Mouse (Mus musculus) cerebellum, adult 2 months (tissue): ENCODE results near the gene Hoxa5. TPM values are rescaled to one million over a fixed set of nuclear protein-coding genes. Genes with fewer than 3 reads are reported as not detected.

Experiments
- DNase-seq, 2 experiments: peaks; one replicate each; pipeline ENCODE4 v3.0.0; 2021
- H3K27ac ChIP-seq: fragments of 200-500 bp; 2 replicates; pipeline ENCODE4 v1.5.1; 2012; ENCODE audit warnings: low read length, control low read depth, inconsistent platforms; ENCODE audit not compliant: insufficient read depth
- H3K27me3 ChIP-seq: fragments of 200-500 bp; 2 replicates; pipeline ENCODE4 v1.6.1; 2012; ENCODE audit warnings: inconsistent platforms, mild to moderate bottlenecking, low read length, moderate library complexity; ENCODE audit not compliant: control insufficient read depth, insufficient read depth
- H3K4me1 ChIP-seq: fragments of 200-500 bp; 2 replicates; pipeline ENCODE4 v1.6.1; 2011; ENCODE audit warnings: low read length; ENCODE audit not compliant: control insufficient read depth, insufficient read depth
- H3K4me3 ChIP-seq: fragments of 200-500 bp; replicated peaks from 2 replicates; pipeline ENCODE3; 2011; ENCODE audit warnings: mild to moderate bottlenecking, low read depth, low read length, control low read depth; ENCODE audit not compliant: insufficient read depth
- CTCF ChIP-seq: fragments of 200-500 bp; IDR thresholded peaks from 2 replicates; pipeline ENCODE4 v1.5.1; 2011; ENCODE audit warnings: low read depth, mild to moderate bottlenecking, control low read depth, low read length, moderate library complexity, borderline replicate concordance; ENCODE audit not compliant: insufficient read depth
- POLR2A ChIP-seq: fragments of 200-500 bp; IDR thresholded peaks from 2 replicates; pipeline ENCODE4 v1.6.1; 2011; ENCODE audit warnings: low read length, control low read depth, borderline replicate concordance; ENCODE audit not compliant: insufficient read depth
- WGBS: fragments of 180-500 bp; shearing (Covaris S2); methylation state at CpG from one replicate; pipeline ENCODE4 v1.1.7; 2018; 5-methylcytosine and 5-hydroxymethylcytosine counted together
- polyA plus RNA-seq: library from polyadenylated mRNA; depleted of rRNA; stranded (reverse); fragments of >200 nt; gene quantifications from 2 replicates; pipeline ENCODE4 v1.2.3, GENCODE M21; 2012

Gene Hoxa5
- polyA plus RNA-seq, 1 experiment: 4.6 TPM

- WGBS: 9% methylated on average over 23 of the region's 23 CpGs
- Histone ChIP-seq H3K4me3 (no peak overlapping the region), H3K4me1 (no peaks in the 10 kb centered on the region), H3K27me3 (peaks cover 12% of the 10 kb centered on the region; the same call in 1 of the 2 replicates), H3K27ac (no peak overlapping the region)
- no peak for DNase-seq
- TF ChIP-seq POLR2A: no peak
- no peak for TF ChIP-seq CTCF
Observed at GRCm38 (mm10) chr6:52217895-52218642, 13.7 kb upstream of the Hoxa5 start.

GRCm38 (mm10) chr6:52217459-52217768 is 13.0 kb upstream of the Hoxa5 start:
- Histone ChIP-seq H3K4me3 (no peak overlapping the region), H3K27me3 (peaks cover 15% of the 10 kb centered on the region; the same call in 1 of the 2 replicates), H3K27ac (no peak overlapping the region), H3K4me1 (no peaks in the 10 kb centered on the region)
- DNase-seq: no peak
- 2% methylated on average over 25 of the region's 25 CpGs for WGBS
- TF ChIP-seq POLR2A: no peak
- no peak for TF ChIP-seq CTCF

DNA sequence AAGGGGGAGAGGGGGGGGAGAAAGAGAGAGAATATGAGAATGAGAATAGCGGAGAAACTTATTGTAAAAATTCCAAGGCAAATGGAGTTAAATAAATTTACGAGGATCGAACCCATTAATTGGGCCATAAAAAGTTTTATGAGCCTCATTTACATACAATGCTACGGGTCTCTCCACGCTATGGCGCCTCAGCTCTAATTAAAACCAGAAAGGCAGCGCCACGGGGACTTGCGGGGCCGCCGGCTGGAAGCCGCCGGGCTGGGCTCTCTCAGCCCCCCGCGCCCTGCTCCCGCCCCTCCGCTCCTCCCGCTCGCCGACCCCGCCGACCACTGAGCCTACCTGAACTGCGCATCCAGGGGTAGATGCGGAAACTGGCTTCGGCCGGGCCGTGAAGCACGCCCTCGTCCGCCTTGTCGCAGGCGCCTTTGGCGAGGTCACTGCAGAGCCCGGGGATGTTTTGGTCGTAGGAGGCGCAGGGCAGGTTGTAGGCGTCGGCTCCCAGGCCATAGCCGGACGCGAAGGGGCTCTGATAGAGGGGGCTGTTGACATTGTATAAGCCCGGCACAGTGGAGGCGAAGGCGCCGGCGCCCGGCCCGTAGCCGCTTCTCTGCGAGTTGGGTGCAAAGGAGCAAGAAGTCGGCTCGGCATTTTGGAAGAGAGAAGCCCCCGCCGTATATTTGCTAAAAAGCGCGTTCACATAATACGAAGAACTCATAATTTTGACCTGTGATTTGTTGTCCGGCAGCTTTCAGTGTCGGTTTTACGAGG is 12.5 kb upstream of the Hoxa5 start:
- peaks cover 16% of the 10 kb centered on the region; the same call in 1 of the 2 replicates for H3K27me3 ChIP-seq
- H3K27ac ChIP-seq: no peak overlapping the region
- no peak overlapping the region for H3K4me3 ChIP-seq
- no peak for TF ChIP-seq CTCF
- no peak for TF ChIP-seq POLR2A
- no peak for DNase-seq
- H3K4me1 ChIP-seq: no peaks in the 10 kb centered on the region
- 4% methylated on average over 56 of the region's 60 CpGs for WGBS

GRCm38 (mm10) chr6:52215771-52216535 is 11.6 kb upstream of the Hoxa5 start:
- no peaks in the 10 kb centered on the region for H3K4me1 ChIP-seq
- DNase-seq: no peak
- TF ChIP-seq POLR2A (no peak), CTCF (no peak)
- 3% methylated on average over 30 of the region's 30 CpGs for WGBS
- H3K27ac ChIP-seq: no peak overlapping the region
- no peak overlapping the region for H3K4me3 ChIP-seq
- peaks cover 16% of the 10 kb centered on the region; the same call in 1 of the 2 replicates for H3K27me3 ChIP-seq

GRCm38 (mm10) chr6:52215070-52215469 is 10.7 kb upstream of the Hoxa5 start:
- 14% methylated on average over 3 of the region's 3 CpGs for WGBS
- TF ChIP-seq POLR2A (no peak), CTCF (no peak)
- Histone ChIP-seq H3K27ac (no peak overlapping the region), H3K27me3 (peaks cover 16% of the 10 kb centered on the region; the same call in 1 of the 2 replicates), H3K4me1 (no peaks in the 10 kb centered on the region), H3K4me3 (no peak overlapping the region)
- DNase-seq: no peak

- TF ChIP-seq CTCF: no peak
- 15% methylated on average over 5 of the region's 5 CpGs for WGBS
- H3K27me3 ChIP-seq: peaks cover 16% of the 10 kb centered on the region; the same call in 1 of the 2 replicates
- no peak for DNase-seq
- H3K4me1 ChIP-seq: no peaks in the 10 kb centered on the region
- no peak overlapping the region for H3K27ac ChIP-seq
- no peak overlapping the region for H3K4me3 ChIP-seq
Observed at GRCm38 (mm10) chr6:52214271-52214670, 9.9 kb upstream of the Hoxa5 start.

DNA sequence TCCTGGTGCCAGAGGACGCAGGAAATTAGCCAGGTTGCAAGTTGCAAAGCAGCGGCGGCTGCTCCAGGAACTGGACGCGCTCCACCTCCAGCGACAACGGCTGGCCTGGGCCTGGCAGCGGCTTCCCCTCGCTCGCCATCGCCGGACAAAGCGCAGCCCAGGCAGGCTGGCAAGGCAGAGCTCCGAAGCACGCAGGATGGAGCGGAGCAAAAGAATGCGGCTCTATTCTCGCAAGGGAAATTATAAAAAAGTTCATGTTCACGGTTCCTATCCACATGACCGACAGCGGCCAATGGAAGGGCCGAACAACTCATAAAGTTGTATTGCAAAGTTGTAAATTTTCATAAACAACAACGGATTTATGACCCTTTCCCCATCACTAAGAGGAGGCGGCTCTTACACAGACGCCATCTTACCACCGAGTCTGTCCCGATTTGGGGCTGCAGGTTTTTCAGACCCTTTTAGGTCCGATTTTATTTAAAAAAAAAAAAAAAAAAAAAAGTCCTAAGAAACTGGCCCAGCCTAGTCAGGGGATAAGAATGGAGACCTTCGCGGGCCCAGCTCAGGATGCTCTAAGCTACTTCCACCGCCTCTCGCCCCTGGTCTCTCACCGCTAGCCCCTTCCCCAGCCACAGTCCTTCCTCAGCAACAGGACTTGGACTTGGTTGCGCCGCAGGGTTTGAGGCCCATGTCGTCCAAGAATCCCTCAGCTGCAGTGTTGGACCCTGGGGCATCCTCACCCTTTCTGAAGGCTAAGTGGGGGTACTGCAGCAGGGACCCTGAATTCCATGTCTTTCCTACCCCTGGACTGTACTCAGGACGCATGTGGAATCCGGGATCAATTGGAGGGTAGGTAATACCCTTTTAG is 9.0 kb upstream of the Hoxa5 start, which contains the start of the genes Hoxa3 and Gm28308:
Hoxa3 (minus strand) TSS at position 218 of the 868 bp plus-strand sequence.
Gm28308 (minus strand) TSS at position 221 of the 868 bp plus-strand sequence.
- H3K27ac ChIP-seq: no peak within 1 kb of the TSS
- no peak for DNase-seq
- H3K27me3 ChIP-seq: peaks cover 14% of the 10 kb centered on the region; the same call in 1 of the 2 replicates
- TF ChIP-seq CTCF (no peak), POLR2A (no peak)
- H3K4me3 ChIP-seq: no peak within 1 kb of the TSS
- 3% methylated on average over 38 of the region's 38 CpGs for WGBS
- H3K4me1 ChIP-seq: no peaks in the 10 kb centered on the region
